Mouse (Mus musculus) ES-E14 (cell line): ENCODE data around the gene Megf9.

Source experiments
- CHD2 ChIP-seq: IDR thresholded peaks from 2 replicates; pipeline ENCODE4 v1.6.1; 2014; ENCODE audit warnings: mild to moderate bottlenecking, low read depth, low read length, inconsistent platforms
- MAFK ChIP-seq: IDR thresholded peaks from 2 replicates; pipeline ENCODE4 v1.6.1; 2014; ENCODE audit warnings: mild to moderate bottlenecking, low read depth, low read length, inconsistent platforms; ENCODE audit not compliant: insufficient read depth
- ZC3H11A ChIP-seq: IDR thresholded peaks from 2 replicates; pipeline ENCODE4 v1.6.1; 2012; ENCODE audit warnings: low read depth, mild to moderate bottlenecking, inconsistent platforms, low read length, borderline replicate concordance
- ZNF384 ChIP-seq: IDR thresholded peaks from 2 replicates; pipeline ENCODE4 v1.6.1; 2012; ENCODE audit warnings: low read depth, low read length, inconsistent platforms

DNA sequence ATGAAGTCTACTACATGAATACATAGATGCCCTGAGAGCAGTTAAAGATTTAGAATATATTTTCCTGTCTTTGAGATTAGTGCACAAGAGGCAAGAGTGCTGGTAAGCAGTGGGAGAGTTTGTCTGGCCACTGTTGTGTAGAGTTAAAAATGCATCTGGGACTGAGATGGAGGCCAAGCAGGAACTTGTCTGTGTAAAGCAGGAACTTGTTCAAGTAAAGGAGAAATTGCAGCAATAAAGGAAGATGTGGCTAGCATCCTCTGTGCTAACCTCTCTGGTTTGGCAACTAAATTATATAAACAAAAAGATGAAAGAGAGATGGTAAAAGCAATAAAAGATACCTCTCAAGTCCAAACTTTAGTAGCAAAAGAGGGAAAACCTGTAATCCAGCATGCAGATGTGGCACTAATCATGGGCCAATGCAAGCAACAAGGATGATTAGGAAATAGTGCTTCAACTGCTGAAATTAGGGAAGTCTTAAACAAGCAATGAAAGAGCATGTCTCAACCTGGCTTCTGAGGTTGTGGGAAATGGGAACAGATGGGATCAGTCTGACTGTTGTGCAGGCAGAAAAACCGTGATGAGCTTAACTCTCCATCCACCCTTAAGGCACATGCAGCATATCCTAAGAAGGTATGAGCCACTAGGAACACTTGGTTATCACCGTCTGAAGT is 11.2 kb upstream of the Megf9 start:
- no peak for TF ChIP-seq ZNF384
- TF ChIP-seq ZC3H11A, result no peak
- no peak for TF ChIP-seq MAFK
- no peak for TF ChIP-seq CHD2
